Mouse (Mus musculus) cortical plate, adult 2 months (tissue): ENCODE results near the gene Trappc6a.
A peak's percentile ranks its signal among the peaks of the same experiment; 100 is the strongest.

Experiments
- CTCF ChIP-seq: fragments of 200-500 bp; IDR thresholded peaks from 2 replicates; pipeline ENCODE4 v1.5.1; 2011; ENCODE audit warnings: mild to moderate bottlenecking, control low read depth, low read length; ENCODE audit not compliant: insufficient read depth; ENCODE audit errors: extremely low read depth
- POLR2A ChIP-seq: fragments of 200-500 bp; IDR thresholded peaks from 2 replicates; pipeline ENCODE4 v1.6.1; 2011; ENCODE audit warnings: mild to moderate bottlenecking, low read length, control low read depth; ENCODE audit not compliant: insufficient read depth; ENCODE audit errors: extremely low read depth

- no peak for TF ChIP-seq POLR2A
- peak; percentile 28; the same call in 1 of the 2 replicates for TF ChIP-seq CTCF
These were observed 50.8 kb downstream of the Trappc6a start for GRCm38 (mm10) chr7:19558965-19559364.
